Mouse (Mus musculus) cortical plate, adult 2 months (tissue): ENCODE results near the gene Kansl1. TPM values are rescaled to one million over a fixed set of nuclear protein-coding genes. Genes with fewer than 3 reads are reported as not detected.

Experiments
- H3K27ac ChIP-seq: fragments of 200-500 bp; 2 replicates; pipeline ENCODE4 v1.5.1; 2012; ENCODE audit warnings: low read length, control low read depth, inconsistent platforms; ENCODE audit not compliant: insufficient read depth
- H3K4me1 ChIP-seq: fragments of 200-500 bp; 2 replicates; pipeline ENCODE4 v1.6.1; 2011; ENCODE audit warnings: low read length; ENCODE audit not compliant: control insufficient read depth, insufficient read depth
- H3K4me3 ChIP-seq: fragments of 200-500 bp; 2 replicates; pipeline ENCODE4 v1.5.1; 2011; ENCODE audit warnings: mild to moderate bottlenecking, low read length, control low read depth; ENCODE audit not compliant: insufficient read depth
- CTCF ChIP-seq: fragments of 200-500 bp; IDR thresholded peaks from 2 replicates; pipeline ENCODE4 v1.5.1; 2011; ENCODE audit warnings: mild to moderate bottlenecking, control low read depth, low read length; ENCODE audit not compliant: insufficient read depth; ENCODE audit errors: extremely low read depth
- POLR2A ChIP-seq: fragments of 200-500 bp; IDR thresholded peaks from 2 replicates; pipeline ENCODE4 v1.6.1; 2011; ENCODE audit warnings: mild to moderate bottlenecking, low read length, control low read depth; ENCODE audit not compliant: insufficient read depth; ENCODE audit errors: extremely low read depth
- polyA plus RNA-seq: library from polyadenylated mRNA; depleted of rRNA; stranded (reverse); fragments of >200 nt; gene quantifications from 2 replicates; pipeline ENCODE4 v1.2.3, GENCODE M21; 2012

Kansl1 gene
- polyA plus RNA-seq, 1 experiment, result 85.7 TPM

DNA sequence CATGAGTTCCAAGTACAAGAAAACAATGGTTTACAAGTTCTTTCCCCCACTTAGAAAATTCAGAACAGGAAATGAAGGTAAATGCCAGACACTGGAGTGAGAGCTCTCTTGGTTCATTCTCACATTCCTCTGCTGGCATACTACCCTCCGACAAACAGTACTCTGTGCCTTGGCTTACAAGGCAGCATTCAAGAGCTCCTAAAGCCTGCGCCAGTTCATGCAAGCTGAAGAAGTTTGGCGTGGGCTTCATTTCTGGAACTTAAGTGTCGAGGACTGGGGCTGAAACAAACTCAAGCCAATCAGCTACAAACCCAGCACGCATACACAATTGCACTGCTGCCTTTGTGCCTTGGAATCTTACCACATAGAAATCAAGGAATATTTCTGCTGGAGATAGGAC is 136.6 kb downstream of the Kansl1 start:
- Histone ChIP-seq H3K27ac (no peak overlapping the region), H3K4me1 (no peaks in the 10 kb centered on the region), H3K4me3 (no peak overlapping the region)
- TF ChIP-seq CTCF (no peak), POLR2A (no peak)

DNA sequence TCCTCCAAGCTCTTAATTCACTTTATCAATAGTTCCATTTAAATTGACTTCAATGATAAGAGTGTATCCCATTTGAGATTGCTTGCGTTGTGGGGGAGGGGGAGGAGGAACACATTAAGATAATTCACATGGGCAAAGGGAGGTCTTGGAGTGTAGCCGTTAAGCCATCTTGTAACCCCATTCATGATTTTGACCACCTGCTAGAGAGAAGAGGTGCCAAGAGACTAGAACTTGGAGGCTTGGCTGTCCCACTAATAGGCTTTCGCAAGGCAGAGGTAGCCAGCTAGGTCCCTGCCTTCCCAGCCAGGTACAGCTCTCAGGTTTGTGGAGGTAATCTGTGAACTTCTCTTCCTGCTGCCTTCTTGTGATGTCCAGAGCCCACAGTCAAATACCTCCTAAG is 137.5 kb downstream of the Kansl1 start:
- TF ChIP-seq CTCF (no peak), POLR2A (no peak)
- 0 out of 2 replicates have a peak overlapping the region, but pooled peaks have one; percentile 8 for H3K27ac ChIP-seq
- H3K4me3 ChIP-seq, result no peak overlapping the region
- H3K4me1 ChIP-seq, result no peaks in the 10 kb centered on the region

DNA sequence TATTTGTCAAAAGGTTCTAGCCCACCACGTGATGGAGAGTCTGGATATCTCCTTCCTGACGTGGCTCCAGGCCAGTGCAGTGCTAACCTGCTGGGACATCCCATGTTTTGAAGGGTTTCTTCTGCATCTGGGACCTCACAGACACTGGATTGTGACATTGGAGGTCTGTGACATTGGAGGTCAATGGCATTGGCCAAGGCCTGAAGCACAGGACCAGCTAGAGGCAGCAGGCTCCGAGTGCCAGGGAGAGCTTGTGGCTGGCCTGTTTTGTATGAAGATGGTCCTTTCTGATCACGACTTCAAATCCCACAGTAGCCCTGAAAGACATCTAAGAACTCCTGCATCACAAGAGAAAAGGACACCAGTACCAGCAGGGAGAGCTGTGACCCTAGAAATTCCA is 138.5 kb downstream of the Kansl1 start:
- H3K27ac ChIP-seq, result no peak overlapping the region
- H3K4me3 ChIP-seq, result no peak overlapping the region
- H3K4me1 ChIP-seq, result no peaks in the 10 kb centered on the region
- TF ChIP-seq CTCF (no peak), POLR2A (no peak)

DNA sequence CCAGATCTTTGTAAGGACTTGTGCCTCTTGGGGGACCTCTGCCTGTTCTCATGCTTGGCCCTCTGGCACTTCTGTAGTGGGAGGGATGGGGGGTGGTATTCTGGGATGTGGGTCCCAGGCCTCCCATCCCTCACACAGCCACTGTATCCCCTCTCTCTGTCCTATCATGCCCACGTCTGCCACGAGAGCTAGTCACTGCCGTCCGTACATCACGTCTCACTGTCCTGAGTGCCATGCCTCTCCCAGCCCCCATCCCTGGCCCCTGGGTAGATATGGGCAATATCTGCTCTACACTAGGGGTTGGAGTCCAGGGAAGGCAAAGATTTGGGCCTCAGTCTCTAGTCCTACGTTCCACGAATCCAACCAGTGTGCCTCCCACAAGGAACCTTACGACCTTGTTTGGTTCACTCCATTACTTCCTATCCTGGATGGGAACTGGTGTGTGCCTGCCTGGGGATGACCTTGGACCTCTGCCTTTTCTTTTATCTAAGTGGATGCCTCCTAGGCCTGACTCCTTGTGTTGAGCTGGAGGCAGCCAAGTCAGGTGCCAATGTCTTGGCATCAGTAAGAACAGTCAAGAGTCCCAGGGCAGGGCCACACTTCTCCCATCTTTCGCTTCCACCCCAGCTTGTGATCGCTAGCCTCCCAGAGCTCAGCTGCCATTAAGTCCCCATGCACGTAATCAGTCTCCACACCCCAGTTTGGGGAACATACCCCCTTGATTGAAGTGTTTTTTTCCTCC is 139.3 kb downstream of the Kansl1 start:
- no peak overlapping the region for H3K27ac ChIP-seq
- H3K4me1 ChIP-seq, result no peaks in the 10 kb centered on the region
- no peak overlapping the region for H3K4me3 ChIP-seq
- no peak; the same call in 1 of the 2 replicates for TF ChIP-seq POLR2A
- TF ChIP-seq CTCF, result no peak

DNA sequence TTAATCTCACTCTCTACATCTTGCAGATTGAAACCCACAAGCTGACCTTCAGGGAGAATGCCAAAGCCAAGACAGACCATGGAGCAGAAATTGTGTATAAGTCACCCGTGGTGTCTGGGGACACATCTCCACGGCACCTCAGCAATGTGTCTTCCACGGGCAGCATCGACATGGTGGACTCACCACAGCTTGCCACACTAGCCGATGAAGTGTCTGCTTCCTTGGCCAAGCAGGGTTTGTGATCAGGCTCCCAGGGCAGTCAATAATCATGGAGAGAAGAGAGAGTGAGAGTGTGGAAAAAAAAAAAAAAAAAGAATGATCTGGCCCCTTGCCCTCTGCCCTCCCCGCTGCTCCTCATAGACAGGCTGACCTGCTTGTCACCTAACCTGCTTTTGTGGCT is 140.7 kb downstream of the Kansl1 start:
- TF ChIP-seq POLR2A (no peak), CTCF (no peak)
- no peaks in the 10 kb centered on the region for H3K4me1 ChIP-seq
- H3K27ac ChIP-seq, result no peak overlapping the region
- no peak overlapping the region for H3K4me3 ChIP-seq

DNA sequence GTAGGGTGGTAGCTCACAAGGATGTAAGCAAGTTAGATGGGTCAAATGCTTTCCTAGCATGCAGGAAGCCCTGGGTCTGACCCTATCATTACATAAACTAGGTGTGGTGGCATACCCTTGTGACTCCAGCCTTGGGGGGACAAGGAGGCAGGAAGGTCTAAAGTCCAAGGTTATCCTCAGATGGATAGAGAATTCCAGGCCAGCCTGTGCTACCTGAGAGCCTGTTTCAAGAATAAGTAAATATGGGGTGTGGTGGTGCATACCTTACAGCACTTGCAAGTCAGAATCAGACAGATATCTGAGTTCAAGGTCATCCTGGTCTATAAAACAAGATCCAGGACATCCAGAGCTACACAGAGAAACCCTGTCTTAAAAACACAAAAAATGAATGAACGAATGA is 141.2 kb downstream of the Kansl1 start:
- H3K4me3 ChIP-seq, result no peak overlapping the region
- H3K27ac ChIP-seq, result no peak overlapping the region
- no peaks in the 10 kb centered on the region for H3K4me1 ChIP-seq
- no peak for TF ChIP-seq CTCF
- TF ChIP-seq POLR2A, result no peak

DNA sequence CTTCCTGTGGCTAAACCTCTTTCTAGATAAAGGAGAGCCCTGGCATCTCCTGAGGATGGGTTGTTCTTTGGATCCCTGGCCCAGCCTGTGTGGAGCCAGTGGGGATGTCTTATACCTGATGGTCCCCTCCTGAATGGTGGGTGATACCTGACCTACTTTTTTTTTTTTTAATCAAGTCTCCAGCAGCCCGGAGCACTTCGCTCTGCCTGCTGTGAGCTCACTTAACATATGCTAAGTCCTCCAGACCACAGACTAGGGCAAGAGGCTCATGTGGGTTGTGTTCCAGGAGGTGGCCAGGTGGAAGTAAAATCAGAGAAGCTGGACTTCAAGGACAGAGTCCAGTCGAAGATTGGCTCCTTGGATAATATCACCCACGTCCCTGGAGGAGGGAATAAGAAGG is 146.5 kb downstream of the Kansl1 start:
- H3K4me1 ChIP-seq, result peaks cover 2% of the 10 kb centered on the region; the same call in 1 of the 2 replicates
- no peak for TF ChIP-seq POLR2A
- no peak for TF ChIP-seq CTCF
- H3K27ac ChIP-seq, result no peak overlapping the region
- H3K4me3 ChIP-seq, result no peak overlapping the region

DNA sequence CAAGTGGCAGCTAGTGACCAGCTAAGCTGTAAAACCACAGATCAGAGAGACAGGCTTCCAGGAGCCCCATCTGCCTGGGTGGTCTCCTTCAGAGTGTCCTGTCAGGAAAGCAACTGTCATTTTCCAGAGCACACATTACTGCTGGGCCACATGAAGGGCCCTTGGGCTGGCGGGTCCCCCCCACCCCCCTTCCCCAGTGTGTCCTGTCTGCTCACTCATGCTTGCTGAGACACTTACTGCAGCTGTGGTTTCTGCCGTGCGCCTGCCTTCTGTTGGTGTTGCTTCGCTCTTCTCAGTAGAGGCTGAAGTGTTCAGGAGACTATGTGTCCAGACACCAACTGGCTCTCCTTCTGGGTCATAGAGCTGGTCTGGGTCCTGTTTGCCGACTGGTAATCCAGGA is 148.2 kb downstream of the Kansl1 start:
- H3K4me3 ChIP-seq, result no peak overlapping the region
- no peak overlapping the region for H3K27ac ChIP-seq
- no peak for TF ChIP-seq POLR2A
- no peak for TF ChIP-seq CTCF
- peaks cover 2% of the 10 kb centered on the region; the same call in 1 of the 2 replicates for H3K4me1 ChIP-seq

DNA sequence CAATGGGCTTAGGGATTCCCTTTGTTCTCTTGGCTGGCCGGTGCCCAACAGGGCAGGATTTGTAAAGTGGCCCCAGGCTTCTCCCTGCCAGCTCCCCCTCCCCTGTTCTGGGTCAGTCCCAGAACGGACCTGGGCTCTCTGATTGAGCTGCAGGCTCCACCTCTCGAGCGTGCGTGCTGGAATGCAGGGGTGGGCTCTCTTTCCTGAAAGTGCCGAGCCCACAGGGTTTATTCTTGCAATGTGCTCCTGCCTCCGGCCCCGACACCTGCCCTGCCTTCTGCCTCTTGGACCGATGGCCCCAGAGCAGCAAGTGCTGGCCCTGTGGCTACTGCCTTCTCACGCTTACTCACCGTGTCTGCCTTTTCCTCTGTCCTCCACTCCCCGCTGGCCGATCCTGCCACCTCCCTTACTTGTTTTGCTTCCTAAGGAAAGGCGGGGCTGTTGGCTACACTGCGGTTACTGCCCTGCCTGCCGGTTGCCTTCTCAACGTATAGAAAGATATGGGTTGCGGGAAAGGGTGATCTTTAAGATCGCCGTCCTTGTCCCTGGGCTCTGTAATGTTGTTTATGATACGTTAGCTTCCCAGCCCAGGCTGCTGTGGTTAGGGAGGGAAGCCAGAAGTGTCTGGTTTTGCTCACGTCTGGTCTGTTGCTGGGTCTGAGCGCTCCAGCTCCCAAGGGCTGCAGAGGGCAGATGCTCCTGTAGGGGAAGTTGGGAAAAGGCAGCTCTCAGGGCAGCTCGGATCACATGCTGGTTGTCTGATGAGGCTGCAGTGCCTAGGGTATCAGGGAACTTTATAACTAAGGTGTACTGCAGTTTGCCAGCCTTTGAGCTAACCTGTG is 149.5 kb downstream of the Kansl1 start:
- 0 out of 2 replicates have a peak overlapping the region, but pooled peaks have one; percentile 2 for H3K4me3 ChIP-seq
- peaks cover 2% of the 10 kb centered on the region; the same call in 1 of the 2 replicates for H3K4me1 ChIP-seq
- no peak overlapping the region for H3K27ac ChIP-seq
- TF ChIP-seq POLR2A, result no peak
- no peak for TF ChIP-seq CTCF

DNA sequence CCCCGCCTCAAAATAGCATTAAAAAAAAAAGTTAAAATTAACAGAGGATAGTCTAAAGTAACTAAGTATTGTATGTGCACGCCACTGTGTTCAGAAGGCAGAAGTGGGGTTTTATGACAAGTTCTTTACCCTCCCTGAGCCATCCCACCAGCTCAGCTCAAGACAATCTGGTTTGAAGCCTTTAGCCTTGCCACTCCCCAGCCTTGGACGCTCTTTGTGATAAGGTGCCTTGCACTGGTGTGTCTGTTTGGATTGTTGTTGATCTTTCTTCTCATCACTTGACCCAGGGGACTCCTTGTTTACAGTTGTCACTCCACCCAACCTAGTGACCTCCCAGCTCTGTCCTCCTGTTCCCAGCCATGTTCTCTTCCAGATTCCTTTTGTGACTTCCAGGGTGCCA is 151.0 kb downstream of the Kansl1 start:
- H3K27ac ChIP-seq, result no peak overlapping the region
- H3K4me1 ChIP-seq, result peaks cover 2% of the 10 kb centered on the region; the same call in 1 of the 2 replicates
- H3K4me3 ChIP-seq, result no peak overlapping the region
- TF ChIP-seq POLR2A (no peak), CTCF (no peak)
